Mouse (Mus musculus): Measurements from ENCODE around the gene Armh3.

The Armh3 gene

GRCm38 (mm10) chr19:45794718-45795117 lies 203.6 kb downstream of the Armh3 start:
- in situ Hi-C loops (cut with MboI, MseI), result loop anchor here (5.0 kb wide), 2 partner anchors 513 to 728 kb away; no protein-coding TSS in a partner anchor

GRCm38 (mm10) chr19:45792404-45792803 lies 205.9 kb downstream of the Armh3 start:
- in situ Hi-C loops (cut with MboI, MseI), result loop anchor here (5.0 kb wide), 1 partner anchor 730 kb away; no protein-coding TSS in a partner anchor

GRCm38 (mm10) chr19:45789888-45790874 lies 208.1 kb downstream of the Armh3 start:
- in situ Hi-C loops (cut with MboI, MseI), result loop anchor here (5.0 kb wide), 1 partner anchor 732 kb away; no protein-coding TSS in a partner anchor

- in situ Hi-C loops (cut with MboI, MseI), result no loop called here
Observed at GRCm38 (mm10) chr19:45789365-45789764, 208.9 kb downstream of the Armh3 start.

- in situ Hi-C loops (cut with MboI, MseI), result no loop called here
Observed at GRCm38 (mm10) chr19:45788337-45788736, 210.0 kb downstream of the Armh3 start.

GRCm38 (mm10) chr19:45787450-45787849 lies 210.8 kb downstream of the Armh3 start:
- in situ Hi-C loops (cut with MboI, MseI), result no loop called here

DNA sequence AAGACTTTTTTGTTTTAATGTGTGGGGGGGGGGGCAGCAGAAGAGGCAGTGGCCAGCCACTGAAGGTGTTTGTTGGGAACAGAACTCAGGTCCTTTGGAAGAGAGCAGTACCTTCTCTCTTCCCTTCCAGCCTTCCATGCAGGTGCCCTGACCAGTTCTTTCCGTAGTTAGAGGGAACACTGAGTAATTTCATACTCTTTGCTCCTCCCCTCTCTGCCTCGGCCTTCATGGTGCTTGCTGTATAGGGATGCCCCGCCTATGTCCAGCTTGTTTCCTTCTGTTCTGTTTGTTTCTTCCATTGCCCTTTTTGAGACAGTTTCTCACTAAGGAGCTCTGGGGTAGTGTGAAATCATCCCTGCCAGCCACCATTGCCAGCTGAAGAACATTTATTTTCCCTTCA lies 212.8 kb downstream of the Armh3 start:
- in situ Hi-C loops (cut with MboI, MseI), result no loop called here

DNA sequence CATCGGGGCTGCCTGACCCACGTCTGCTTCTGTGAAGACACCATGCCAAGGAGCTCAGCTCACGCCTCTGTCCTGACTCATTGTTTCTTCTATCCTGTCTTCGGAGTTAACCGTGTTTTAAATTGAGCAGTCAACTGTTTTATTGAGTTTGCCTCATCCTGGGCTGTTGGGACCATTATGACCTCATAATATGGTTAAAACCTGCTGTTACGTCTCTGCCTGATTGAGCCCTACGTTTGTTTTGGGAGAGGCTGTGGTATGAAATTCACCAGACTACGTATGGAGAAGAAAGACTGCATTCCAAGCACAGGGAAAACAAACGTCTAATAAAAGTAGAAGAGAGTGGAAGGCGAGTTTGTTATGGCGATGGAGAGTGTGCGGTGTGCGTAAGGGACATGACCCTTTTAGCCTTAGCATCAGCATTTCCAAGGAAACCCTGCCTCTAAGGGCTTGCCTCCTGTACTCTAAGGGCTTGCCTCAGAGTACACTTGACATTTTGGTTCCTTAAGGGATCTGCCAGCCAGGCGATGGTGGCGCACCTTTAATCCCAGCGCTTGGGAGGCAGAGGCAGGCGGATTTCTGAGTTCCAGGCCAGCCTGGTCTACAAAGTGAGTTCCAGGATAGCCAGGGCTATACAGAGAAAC lies 214.2 kb downstream of the Armh3 start:
- in situ Hi-C loops (cut with MboI, MseI), result no loop called here

DNA sequence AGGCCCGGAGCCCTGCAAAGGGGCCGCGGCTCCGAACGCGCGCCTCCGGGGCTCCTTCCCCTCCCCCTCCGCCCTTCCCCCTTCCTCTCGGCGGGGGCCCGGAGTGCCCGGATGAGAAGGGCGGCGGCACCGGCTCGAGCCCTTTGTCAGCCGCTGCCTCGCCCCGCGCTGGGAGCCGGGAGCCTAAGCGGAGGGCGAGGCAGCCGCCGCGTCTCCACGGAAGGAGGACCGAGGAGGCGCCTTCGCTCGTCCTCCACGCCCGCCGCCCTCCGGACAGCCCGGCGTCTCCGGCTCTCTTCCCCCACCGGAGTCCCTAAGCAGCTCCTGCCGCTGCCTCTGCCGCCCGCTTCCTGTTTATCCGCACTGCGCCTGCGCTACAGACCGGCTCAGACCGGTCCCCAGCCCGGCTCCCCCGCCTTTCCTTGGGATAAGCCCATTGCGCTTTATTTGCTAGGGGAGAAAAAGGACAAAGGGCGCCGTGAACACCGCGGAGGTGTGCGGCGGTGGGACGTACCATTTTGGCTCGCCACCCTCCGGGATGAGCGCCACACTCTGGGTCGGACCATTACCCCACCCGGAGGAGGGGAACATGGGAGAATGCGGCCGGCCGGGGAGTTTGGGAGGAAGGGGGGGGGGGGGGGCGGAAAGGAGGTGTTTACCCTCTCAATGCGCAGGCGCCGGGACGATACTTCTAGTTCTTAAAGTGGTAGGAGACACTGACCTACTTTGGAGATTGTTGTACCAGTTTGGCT lies 214.9 kb downstream of the Armh3 start, which contains the start of gene Mgea5:
Gene Mgea5 (minus strand): TSS at position 657 of the 752 bp plus-strand sequence.
- in situ Hi-C loops (cut with MboI, MseI), result no loop called here

- in situ Hi-C loops (cut with MboI, MseI), result no loop called here
Observed at GRCm38 (mm10) chr19:45782315-45783001, 215.8 kb downstream of the Armh3 start.

DNA sequence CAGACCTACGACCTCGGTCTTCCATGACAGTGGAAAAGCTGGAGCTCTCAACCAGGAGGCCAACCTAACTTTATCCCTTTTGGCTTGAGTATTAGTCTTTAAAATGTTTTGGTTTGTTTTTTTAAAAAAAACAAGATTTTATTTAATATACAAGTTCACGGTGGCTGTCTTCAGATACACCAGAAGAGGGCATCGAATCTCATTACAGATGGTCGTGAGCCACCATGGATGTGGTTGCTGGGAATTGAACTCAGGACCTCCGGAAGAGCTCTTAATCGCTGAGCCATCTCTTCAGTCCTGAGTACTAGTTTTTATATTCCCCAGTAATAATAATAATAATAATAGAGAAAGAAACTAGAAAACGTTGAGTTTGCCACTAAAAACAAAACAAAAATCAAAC lies 216.6 kb downstream of the Armh3 start:
- in situ Hi-C loops (cut with MboI, MseI), result no loop called here

DNA sequence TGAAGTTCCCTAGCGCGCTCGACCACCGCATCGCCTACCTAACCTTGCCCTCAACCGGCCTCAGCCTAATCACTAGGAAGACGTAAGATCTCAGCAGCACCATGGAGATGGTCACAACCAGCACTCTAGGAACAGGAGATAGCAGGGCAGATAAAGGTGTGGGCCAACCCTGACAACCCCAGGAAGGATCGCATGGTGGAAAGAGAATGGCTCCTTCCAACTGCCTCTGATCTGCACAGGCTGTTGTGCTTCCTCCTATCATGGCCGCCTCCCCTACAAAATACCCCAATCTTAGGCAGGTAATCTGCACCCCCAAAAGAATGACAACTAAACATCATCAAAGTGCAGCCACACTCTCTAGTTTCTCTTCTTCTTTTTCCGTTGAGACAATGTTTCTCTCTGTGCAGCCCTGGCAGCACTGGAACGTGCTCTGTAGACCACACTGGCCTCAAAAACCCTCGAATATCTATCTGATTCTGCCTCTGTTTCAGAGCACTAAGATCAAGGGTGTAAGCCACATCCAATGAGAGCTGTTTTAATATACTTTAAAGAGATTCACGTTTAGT lies 217.9 kb downstream of the Armh3 start:
- in situ Hi-C loops (cut with MboI, MseI), result no loop called here

DNA sequence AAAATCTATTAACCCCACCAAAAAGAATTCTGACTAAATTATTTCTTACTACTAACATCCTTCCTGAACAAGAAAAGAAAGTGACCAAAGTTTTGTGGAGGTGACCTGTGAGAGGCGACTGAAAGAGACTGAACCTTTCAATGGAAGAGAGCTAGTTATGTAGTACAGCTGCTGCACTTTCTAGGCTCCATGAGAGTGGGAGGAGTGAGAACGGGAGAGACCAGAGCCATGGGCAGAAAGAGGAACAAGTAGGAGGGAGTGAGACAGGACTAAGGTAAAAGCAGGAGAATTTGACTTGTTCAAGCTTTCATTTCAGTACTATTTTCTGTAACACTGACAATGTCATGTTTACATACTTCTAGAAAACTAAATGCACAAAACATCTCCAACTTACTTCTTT lies 222.8 kb downstream of the Armh3 start:
- in situ Hi-C loops (cut with MboI, MseI), result no loop called here

DNA sequence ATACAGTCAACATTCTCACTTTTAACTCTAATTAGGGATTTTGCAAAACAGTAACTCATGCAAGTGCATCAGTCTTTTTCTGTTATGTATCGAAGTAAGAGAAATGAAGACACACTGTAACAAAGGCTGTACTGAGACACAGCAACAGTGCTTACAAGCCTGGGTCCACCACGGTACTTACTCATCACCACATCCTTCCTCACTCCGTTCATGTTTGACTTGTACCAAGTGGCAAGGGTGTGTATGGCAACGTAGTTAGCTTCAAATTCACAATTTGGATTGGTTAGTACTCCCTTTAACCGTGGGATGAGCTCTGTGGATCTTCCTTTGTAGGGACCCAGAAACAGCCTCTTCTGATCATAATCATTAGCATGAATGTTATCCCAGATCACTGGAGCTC lies 226.8 kb downstream of the Armh3 start:
- in situ Hi-C loops (cut with MboI, MseI), result loop anchor here (25.0 kb wide), 1 partner anchor 809 kb away; no protein-coding TSS in a partner anchor
